Mouse (Mus musculus) adrenal gland, adult 18-20 months (tissue): ENCODE results near the gene Oscar. TPM values are rescaled to one million over a fixed set of nuclear protein-coding genes. Genes with fewer than 3 reads are reported as not detected.

ENCODE experiments used
- DNase-seq, 2 experiments: peaks; one replicate each; pipeline ENCODE4 v3.0.0; 2021 to 2022; ENCODE audit warnings: low spot score in 2 of 2
- long read RNA-seq, 2 experiments: library from polyadenylated mRNA; stranded (forward); transcript quantifications; one replicate each; pipeline ENCODE4 v2.0.0; 2021
- total RNA-seq, 2 experiments: library from RNA; stranded (reverse); gene quantifications; 1 replicate in 1 of 2; 2 replicates in 1 of 2; pipeline ENCODE4 v1.2.3; 2021

The Oscar gene
- under 1 TPM; 0.22 to 0.30 TPM for total RNA-seq
- long read RNA-seq, experiment 1: 0 reads
- long read RNA-seq, experiment 2: 0 reads

- no peak for DNase-seq
Observed at GRCm38 (mm10) chr7:3616057-3616388, at the start of gene Oscar. Gene Oscar, minus strand, starts transcription at chr7:3616157.

DNA sequence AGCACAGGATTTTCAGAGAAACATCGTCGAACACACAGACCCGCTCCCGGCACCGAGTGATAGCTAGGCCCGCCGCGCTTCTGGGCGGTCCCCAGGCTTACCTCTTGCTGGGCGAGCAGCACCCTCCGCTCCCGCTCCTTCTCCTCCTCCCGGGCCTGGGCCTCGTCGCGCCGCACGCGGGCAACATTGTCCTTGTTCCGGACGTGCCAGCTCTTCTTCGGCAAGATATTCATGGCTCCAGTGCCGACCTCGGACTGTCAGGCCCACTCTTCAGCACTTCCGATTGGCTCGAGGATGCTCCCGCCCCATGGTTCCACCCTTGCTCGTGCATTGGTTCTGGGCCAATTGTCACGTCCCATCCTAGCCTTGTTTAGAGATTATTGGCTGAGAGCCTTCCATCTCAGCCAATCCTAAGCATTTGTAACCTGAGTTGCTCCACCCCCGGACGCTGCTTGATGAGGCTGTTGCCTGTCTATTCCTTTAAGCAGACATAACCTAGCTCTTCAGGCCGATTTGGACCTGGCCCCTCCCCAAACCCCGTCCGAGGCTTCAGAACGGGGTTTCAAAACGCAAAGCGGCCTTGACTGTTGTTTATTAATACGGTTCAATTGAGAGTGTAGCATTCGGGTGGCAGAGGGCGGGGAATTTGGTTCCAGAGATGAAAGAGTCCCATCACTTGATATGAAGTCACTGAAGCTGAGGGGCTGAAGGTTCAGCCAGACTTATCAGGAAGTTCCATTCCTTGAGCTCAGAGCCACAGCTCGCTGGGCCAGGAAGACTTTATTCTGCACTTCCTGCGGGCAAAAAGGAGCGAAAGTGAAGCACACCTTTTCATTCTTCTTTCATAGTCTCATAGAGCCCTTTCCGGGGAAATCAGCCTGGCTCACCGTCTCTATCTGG is 49.5 kb upstream of the Oscar start, which contains the start of gene Leng1:
TSS of gene Leng1 (minus strand) at position 626 of the 900 bp plus-strand sequence.
- peak; percentile 91 to 92 for DNase-seq

DNA sequence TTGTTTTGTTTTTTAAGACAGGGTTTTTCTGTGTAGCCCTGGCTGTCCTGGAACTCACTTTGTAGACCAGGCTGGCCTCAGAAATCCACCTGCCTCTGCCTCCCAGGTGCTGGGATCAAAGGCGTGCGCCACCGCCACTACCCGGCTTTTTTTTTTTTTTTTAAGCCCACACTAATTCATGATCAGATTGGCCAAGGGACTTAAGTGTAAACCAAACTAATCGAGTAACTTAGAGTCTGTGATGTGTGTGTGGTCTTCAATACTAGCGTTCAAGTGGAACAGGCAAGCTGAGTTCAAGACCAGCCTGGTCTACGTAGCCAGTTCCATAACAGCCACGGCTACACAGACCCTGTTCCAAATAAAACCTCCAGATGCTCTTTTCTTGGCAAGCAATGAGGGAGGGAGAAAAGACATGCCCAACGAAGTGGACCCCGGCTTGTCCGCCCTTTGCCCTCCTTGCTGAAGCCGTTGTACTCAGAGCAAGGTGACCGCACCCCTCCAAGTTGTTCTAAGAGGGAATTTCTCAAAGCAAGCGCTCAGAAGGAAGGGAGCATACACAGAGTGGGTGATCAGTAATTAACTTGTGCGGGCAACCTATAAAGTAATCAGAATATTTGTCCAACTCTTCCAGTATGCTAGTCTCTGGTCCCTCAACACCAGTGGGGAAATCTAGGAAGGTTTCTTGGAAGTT is 48.7 kb upstream of the Oscar start:
- peak in 1 of 2 experiments; percentile 33 for DNase-seq

GRCm38 (mm10) chr7:3658578-3658977 is 42.6 kb upstream of the Oscar start:
- DNase-seq: no peak

DNA sequence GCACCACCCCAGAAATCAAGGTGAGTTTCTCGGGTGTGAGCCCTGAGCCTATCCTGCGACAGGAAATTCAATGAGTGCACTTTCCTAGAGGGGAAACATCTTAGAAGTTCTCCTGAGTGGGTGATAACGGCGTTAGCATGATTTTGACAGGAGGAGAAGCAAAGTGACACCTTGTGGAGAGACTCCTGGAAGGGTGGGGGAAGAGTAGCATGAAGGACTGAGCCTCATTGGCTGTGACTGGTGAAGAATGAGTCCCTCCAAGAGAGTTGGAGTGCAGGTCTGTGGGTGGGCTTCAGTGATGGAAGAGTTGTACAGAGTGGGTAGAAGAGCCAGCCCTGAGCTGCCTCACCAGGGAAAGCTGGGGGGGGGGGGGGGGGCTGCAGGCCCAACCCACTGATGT is 41.0 kb upstream of the Oscar start:
- DNase-seq: no peak

DNA sequence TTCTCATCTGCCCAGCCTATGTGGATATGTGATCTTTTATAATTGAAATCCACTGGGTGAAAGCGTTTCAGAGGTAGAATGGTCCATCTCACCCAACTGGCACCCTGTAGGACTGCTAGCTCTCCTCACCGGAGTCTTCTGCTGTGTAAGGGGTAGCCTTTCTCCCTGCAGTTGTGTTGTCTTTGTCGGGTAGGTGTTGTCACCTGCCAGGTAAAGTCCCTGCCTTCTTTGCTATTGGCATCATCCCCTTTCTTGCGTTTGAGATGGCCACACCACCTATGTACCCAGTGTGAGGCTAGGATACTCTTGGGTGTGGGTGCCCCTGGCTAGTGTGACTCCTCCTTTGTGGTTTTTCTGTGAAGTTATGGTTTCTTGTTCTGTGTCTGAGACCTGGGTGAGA is 30.7 kb upstream of the Oscar start:
- no peak for DNase-seq

GRCm38 (mm10) chr7:3646188-3646587 is 30.2 kb upstream of the Oscar start:
- no peak for DNase-seq

- DNase-seq: no peak
Observed at GRCm38 (mm10) chr7:3645488-3646025, 29.6 kb upstream of the Oscar start.

DNA sequence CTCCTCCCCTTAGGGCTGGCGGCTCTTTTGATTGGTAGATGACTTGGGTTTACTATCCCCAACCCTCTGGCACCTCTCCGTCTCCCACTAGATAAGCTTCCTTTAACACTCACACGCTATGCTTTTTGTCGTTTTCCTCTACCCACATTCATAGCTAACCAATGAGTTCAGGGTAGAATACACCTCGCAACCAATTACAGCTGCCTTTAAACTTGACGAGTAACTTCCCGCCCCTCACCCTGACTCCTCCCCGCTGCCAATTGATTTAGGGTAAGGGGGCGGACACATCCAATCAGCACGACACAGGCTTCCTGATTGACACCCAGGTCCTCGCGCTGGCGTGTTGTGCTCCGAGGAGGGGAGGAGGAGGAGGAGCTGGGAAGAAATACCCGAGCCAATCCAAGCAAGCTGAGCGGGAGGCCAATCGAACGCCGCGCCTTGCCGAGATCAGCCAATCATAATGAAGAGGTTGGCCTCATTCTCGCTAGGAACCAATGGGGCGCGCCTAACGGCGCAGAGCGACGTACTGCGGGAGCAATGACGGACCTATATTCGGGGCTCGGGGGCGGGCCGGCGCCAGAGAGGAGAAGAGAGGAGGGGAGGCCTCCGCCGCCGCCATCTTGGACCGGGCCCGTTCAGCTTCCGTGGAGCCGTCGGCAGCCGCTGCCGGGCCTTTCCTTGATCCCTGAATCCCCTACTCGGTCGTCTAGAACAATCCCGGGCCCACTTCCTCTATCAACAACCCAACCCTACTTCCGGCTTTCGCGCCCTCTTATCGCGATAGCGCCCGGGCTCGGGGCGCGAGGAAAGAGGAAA is 28.9 kb upstream of the Oscar start, which contains the start of gene Cnot3:
TSS of gene Cnot3 (plus strand) at position 597 of the 816 bp plus-strand sequence.
- peak; percentile 90 to 92 for DNase-seq

- peak in 1 of 2 experiments; percentile 81 for DNase-seq
Observed at GRCm38 (mm10) chr7:3644348-3644671, 28.4 kb upstream of the Oscar start.

GRCm38 (mm10) chr7:3643843-3644242 is 27.9 kb upstream of the Oscar start:
- no peak for DNase-seq

GRCm38 (mm10) chr7:3643412-3643811 is 27.5 kb upstream of the Oscar start:
- DNase-seq: no peak

DNA sequence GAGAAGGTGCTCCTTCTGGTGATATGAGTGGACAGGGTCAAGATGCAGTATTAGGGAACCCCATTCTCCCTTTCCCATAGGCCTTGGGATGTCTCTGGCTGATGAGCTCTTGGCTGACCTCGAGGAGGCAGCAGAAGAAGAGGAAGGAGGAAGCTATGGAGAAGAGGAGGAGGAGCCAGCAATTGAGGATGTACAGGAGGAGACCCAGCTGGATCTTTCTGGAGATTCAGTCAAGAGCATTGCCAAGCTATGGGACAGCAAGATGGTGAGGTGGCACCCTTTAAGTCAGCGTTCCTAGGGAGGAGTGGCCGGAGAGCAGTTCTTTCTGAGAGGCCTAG is 14.5 kb upstream of the Oscar start:
- DNase-seq: no peak

GRCm38 (mm10) chr7:3629543-3630477 is 13.9 kb upstream of the Oscar start, which contains the start of the genes Tfpt and Prpf31:
Gene Tfpt, minus strand, starts transcription at chr7:3629929.
Gene Prpf31, plus strand, starts transcription at chr7:3629985.
- peak; percentile 84 to 91 for DNase-seq

GRCm38 (mm10) chr7:3629030-3629429 is 13.1 kb upstream of the Oscar start:
- no peak for DNase-seq

DNA sequence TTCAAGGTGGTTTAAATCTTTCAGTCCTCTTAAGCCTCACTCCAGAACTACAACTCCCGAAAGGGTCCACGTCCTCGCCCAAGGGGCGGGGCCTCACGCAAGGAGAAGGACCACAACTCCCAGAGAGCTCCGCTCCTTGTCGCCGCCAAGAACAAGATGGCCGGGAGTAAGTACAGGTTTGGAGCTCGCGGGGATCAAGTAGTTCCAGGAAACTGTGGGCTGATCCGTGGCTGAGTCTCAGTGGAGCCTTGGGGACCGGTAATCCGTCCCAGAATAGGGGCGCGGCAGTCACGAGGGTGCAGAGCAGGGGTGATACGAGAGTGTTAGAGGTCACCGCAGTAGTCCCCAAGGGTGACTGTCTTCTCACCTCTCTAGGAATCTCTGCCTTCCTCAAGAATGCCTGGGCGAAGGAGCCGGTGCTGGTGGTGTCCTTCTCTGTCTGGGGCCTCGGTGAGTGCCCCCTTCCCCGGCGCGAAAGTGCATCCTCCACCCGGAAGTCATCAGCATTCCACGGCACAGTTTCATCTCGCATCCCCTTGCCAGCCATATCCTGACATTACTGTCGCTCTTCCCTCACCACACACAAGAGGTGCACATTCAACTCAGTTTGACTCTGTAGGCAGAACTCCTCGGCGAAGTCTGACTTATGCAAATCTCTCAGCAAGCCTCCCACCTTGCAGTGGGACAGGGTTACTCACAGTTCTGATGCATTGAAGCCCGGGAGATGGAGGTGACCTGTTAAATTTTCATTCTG is 1.5 kb upstream of the Oscar start, which contains the start of gene Ndufa3:
TSS of gene Ndufa3 (plus strand) at position 132 of the 754 bp plus-strand sequence.
- DNase-seq: peak; percentile 74 to 76

- no peak for DNase-seq
Observed at GRCm38 (mm10) chr7:3616389-3617241, 658 bp upstream of the Oscar start.

GRCm38 (mm10) chr7:3614021-3614420 is 1.9 kb downstream of the Oscar start:
- DNase-seq: no peak
